Mouse (Mus musculus) neural tube, embryonic 10.5 days (tissue): ENCODE results near the gene Uba1y.
"Not testable (repeated sequence)": the region's sequence is repeated elsewhere in the genome, so short reads cannot be mapped to it uniquely, and the experiment has no call there.

ENCODE experiments used
- DNase-seq: peaks from one replicate; pipeline ENCODE4 v3.0.0-alpha.2; 2017; ENCODE audit warnings: low spot score; ENCODE audit errors: extremely low spot score

The Uba1y gene

GRCm38 (mm10) chrY:818396-818795 lies at the start of gene Uba1y:
Uba1y (plus strand) TSS chrY:818649.
- no peak for DNase-seq

DNA sequence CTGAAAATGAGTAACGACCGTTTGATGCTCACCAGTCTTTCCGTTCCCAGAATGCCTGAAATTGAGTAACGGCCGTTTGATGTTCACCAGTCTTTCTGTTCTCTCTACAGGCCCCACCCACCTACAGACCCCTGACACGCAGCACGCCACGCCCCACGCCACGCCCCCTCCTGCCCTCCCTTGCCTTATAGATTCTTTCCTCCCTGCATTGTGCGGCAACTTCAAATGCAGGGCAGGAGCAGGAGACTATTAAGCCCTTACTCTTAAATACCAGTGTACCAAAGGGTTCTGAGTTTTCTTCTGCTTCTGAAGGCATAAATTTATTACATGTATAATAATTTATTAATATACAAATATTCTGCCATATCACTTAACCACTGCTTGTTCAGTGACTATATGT lies 21.1 kb upstream of the Uba1y start, which contains the start of gene Zfy1:
Zfy1 (minus strand) TSS at position 101 of the 400 bp plus-strand sequence.
- not testable (repeated sequence) for DNase-seq

DNA sequence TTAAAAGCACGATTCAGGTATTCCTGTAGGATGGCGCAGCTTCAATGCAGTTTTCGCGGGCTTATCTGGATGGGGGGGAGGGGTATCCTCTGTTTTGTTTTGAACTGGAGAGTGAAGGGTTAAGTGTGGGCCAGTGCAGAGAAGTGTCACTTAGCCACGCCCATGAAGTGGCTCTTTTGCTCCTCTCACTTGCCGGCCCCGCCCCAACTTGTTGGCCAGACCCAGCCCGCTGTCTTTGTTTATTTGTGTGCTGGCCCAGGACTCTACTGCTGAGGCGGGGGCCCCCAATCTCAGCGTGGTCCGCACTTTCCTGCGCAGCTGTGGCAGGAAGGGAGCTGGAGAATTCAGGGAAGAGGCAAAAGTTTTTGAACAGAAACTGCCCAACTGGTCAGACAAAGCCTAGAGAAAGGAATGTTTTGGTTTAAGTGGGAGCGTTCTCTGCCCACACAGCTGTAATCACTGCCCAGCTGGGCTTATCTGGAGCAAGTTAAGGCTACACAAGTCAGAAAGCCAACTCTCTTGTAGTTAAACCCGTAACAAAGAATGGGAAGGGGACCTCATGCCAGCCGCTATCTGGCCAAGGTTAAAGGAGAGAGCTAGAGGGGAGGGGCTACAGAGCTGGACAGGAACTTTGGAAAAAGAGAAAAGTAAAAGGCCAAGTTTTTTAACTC lies 9.3 kb upstream of the Uba1y start:
- DNase-seq = peak; percentile 40

- DNase-seq = no peak
These were observed 54.0 kb downstream of the Uba1y start for GRCm38 (mm10) chrY:872404-872803.

DNA sequence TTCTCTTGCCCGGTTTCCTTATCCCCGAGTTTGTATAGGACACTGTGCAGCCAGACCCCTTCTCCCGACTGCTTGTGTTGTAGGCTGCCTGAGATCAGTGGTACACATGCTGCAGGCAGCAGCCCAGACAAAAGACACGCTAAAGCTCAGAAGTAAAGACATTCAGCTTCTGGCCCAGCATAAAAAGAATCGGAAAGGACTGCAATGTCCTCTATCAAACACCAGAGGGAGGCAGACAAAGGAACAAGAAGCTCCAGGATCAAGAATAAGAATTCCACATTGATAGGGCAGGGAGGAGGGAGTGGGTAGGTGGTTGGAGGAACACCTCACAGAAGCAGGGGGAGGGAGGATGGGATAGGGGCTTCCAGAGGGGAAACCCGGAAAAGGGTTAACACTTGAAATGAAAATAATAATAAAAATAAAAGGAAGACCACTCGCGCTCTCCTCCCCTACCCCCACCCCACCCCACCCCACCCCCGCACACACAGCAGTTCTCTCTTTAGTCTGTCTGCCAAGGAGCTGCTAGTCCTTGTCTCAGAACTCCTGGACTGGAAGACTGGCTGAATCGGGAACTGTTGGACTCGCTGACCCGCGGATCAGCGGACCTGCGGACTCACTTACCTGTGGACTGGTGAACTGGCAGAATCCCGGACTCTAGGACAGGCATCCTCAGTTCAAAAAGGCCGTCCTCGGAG lies 54.6 kb downstream of the Uba1y start:
- peak; percentile 13 for DNase-seq
